Mouse (Mus musculus): ENCODE measurements around the gene Mndal. TPM values are rescaled to one million over a fixed set of nuclear protein-coding genes. Genes with fewer than 3 reads are reported as not detected.
"Not testable (repeated sequence)": the region's sequence is repeated elsewhere in the genome, so short reads cannot be mapped to it uniquely, and the experiment has no call there.

Mndal gene
- polyA plus RNA-seq, 1 experiment from 2014 or later = 0.93 TPM

DNA sequence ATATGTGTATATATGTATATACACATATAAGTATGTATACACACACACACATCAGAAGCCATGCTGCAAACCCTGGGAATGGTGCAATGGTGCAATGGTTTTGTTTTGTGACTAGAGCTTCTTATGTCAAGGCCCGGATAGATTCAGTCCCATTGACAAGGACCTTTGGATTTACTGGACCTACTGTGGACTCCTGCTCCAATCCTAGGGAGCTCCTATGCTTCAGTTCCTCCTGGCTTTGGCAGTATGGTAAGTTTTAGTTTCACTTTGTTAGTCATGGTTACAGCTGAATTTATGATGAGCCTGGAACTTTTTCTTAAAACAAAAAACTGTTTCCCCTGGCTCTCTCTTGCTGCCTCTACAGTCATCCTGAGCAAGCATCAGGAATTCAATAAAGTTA lies 65.2 kb downstream of the Mndal start:
- not testable (repeated sequence) for H3K9me3 ChIP-seq (ENCODE audit: control insufficient read depth, low read length); DNase-seq (ENCODE audit: low spot score); H3K4me2 ChIP-seq (replicated peaks; ENCODE audit: low read depth, low read length); H3K9ac ChIP-seq (ENCODE audit: low read depth, low read length); H3K36me3 ChIP-seq (ENCODE audit: control insufficient read depth, insufficient read depth, low read length); H3K4me3 ChIP-seq (ENCODE audit: low read depth, low read length); H3K27ac ChIP-seq (ENCODE audit: low read depth, low read length); H3K27me3 ChIP-seq (ENCODE audit: control insufficient read depth, insufficient read depth, low read length); H3K4me1 ChIP-seq (replicated peaks; ENCODE audit: control insufficient read depth, insufficient read depth, low read length); ATAC-seq (ENCODE audit: low FRiP score)
- WGBS = 88% methylated on average over 1 of the region's 1 CpGs

DNA sequence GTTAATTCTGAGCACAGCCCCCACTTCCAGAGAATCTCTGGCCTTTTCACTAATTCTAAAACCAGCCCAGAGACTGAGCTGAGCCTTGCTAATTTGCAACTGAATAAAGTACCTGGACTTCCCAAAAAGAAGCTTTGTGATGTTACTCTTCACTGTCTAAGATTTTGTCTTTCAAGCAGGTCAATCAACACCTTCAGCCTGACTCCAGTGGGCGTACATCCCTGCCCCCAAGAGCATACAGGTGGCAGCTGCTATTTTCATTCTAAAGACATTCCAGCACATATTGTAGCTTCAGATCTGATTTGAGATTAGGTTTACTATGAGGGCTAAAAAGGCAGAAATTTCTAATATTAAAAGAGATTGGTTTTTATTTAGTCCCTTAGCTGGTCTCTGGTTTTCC lies 73.7 kb downstream of the Mndal start:
- 59% methylated on average over 1 of the region's 1 CpGs for WGBS
- H3K4me1 ChIP-seq (replicated peaks; ENCODE audit: control insufficient read depth, insufficient read depth, low read length); H3K4me2 ChIP-seq (replicated peaks; ENCODE audit: low read depth, low read length); H3K36me3 ChIP-seq (ENCODE audit: control insufficient read depth, insufficient read depth, low read length); H3K27me3 ChIP-seq (ENCODE audit: control insufficient read depth, insufficient read depth, low read length); H3K4me3 ChIP-seq (ENCODE audit: low read depth, low read length); H3K9me3 ChIP-seq (ENCODE audit: control insufficient read depth, low read length); ATAC-seq (ENCODE audit: low FRiP score); H3K9ac ChIP-seq (ENCODE audit: low read depth, low read length); DNase-seq (ENCODE audit: low spot score); H3K27ac ChIP-seq (ENCODE audit: low read depth, low read length): not testable (repeated sequence)

DNA sequence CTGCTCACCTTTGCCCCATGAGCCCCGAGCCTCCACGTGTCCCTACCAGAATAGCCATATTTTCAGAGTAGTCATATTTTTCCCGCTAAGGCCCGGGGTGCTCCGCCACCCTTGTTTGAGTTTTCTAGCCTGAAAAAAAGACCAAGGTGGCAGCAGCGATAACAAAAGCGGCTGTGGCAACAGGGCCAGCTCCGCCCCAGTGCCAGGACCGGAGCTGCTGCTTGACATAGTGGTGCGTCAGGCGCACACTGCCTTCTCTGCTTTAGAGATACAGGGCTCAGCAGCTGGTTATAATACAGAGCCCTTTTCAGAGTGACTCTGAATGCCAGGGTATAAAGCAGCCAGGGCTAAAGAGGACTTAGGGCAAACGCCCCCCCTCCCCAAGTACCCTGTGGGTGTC lies 75.8 kb downstream of the Mndal start:
- H3K4me1 ChIP-seq (replicated peaks; ENCODE audit: control insufficient read depth, insufficient read depth, low read length) = no peaks in the 10 kb centered on the region
- H3K36me3 ChIP-seq (ENCODE audit: control insufficient read depth, insufficient read depth, low read length) = no peaks in the 10 kb centered on the region
- no peak for DNase-seq (ENCODE audit: low spot score)
- no peak overlapping the region for H3K4me2 ChIP-seq (replicated peaks; ENCODE audit: low read depth, low read length)
- H3K9ac ChIP-seq (ENCODE audit: low read depth, low read length) = no peak overlapping the region
- no peak overlapping the region for H3K27ac ChIP-seq (ENCODE audit: low read depth, low read length)
- no peak for ATAC-seq (ENCODE audit: low FRiP score)
- H3K9me3 ChIP-seq (ENCODE audit: control insufficient read depth, low read length) = no peaks in the 10 kb centered on the region
- H3K27me3 ChIP-seq (ENCODE audit: control insufficient read depth, insufficient read depth, low read length) = no peaks in the 10 kb centered on the region
- 84% methylated on average over 12 of the region's 12 CpGs for WGBS
- no peak overlapping the region for H3K4me3 ChIP-seq (ENCODE audit: low read depth, low read length)

DNA sequence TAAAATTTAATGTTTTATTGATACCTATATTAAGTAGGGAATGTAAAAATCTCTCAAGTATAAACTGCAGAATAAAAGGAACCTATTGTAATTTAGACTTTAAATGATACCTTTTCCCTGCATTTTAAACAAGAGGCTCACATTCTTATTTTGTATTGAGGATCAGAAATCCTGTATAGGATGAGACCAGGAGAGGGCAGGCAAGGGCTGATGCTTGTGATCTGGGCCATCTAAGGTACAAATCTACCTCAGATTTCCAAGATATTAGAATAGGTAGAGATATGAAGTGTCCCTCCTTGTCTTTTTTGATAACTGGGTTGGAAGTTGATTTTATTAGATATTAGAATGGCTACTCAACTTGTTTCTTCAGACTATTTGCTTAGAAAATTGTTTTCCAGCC lies 88.6 kb downstream of the Mndal start:
- not testable (repeated sequence) for H3K9me3 ChIP-seq (ENCODE audit: control insufficient read depth, low read length); H3K4me1 ChIP-seq (replicated peaks; ENCODE audit: control insufficient read depth, insufficient read depth, low read length); H3K4me3 ChIP-seq (ENCODE audit: low read depth, low read length); H3K27me3 ChIP-seq (ENCODE audit: control insufficient read depth, insufficient read depth, low read length); H3K9ac ChIP-seq (ENCODE audit: low read depth, low read length); H3K27ac ChIP-seq (ENCODE audit: low read depth, low read length); ATAC-seq (ENCODE audit: low FRiP score); DNase-seq (ENCODE audit: low spot score); H3K4me2 ChIP-seq (replicated peaks; ENCODE audit: low read depth, low read length); H3K36me3 ChIP-seq (ENCODE audit: control insufficient read depth, insufficient read depth, low read length)

- H3K36me3 ChIP-seq (ENCODE audit: control insufficient read depth, insufficient read depth, low read length); H3K4me3 ChIP-seq (ENCODE audit: low read depth, low read length); H3K9ac ChIP-seq (ENCODE audit: low read depth, low read length); H3K4me1 ChIP-seq (replicated peaks; ENCODE audit: control insufficient read depth, insufficient read depth, low read length); H3K27ac ChIP-seq (ENCODE audit: low read depth, low read length); H3K4me2 ChIP-seq (replicated peaks; ENCODE audit: low read depth, low read length); H3K9me3 ChIP-seq (ENCODE audit: control insufficient read depth, low read length); H3K27me3 ChIP-seq (ENCODE audit: control insufficient read depth, insufficient read depth, low read length): not testable (repeated sequence)
- DNase-seq (ENCODE audit: low spot score) (peak; percentile 2), ATAC-seq (ENCODE audit: low FRiP score) (peak; percentile 70)
- 69% methylated on average over 4 of the region's 4 CpGs for WGBS
Observed at GRCm38 (mm10) chr1:173852853-173853252, 89.4 kb downstream of the Mndal start.

GRCm38 (mm10) chr1:173846193-173846592 lies 96.1 kb downstream of the Mndal start:
- H3K4me1 ChIP-seq (replicated peaks; ENCODE audit: control insufficient read depth, insufficient read depth, low read length); H3K9me3 ChIP-seq (ENCODE audit: control insufficient read depth, low read length); H3K27me3 ChIP-seq (ENCODE audit: control insufficient read depth, insufficient read depth, low read length); H3K27ac ChIP-seq (ENCODE audit: low read depth, low read length); DNase-seq (ENCODE audit: low spot score); H3K4me2 ChIP-seq (replicated peaks; ENCODE audit: low read depth, low read length); ATAC-seq (ENCODE audit: low FRiP score); H3K4me3 ChIP-seq (ENCODE audit: low read depth, low read length); H3K9ac ChIP-seq (ENCODE audit: low read depth, low read length); H3K36me3 ChIP-seq (ENCODE audit: control insufficient read depth, insufficient read depth, low read length): not testable (repeated sequence)
- WGBS = 86% methylated on average over 4 of the region's 4 CpGs

GRCm38 (mm10) chr1:173844754-173845153 lies 97.5 kb downstream of the Mndal start:
- H3K4me1 ChIP-seq (replicated peaks; ENCODE audit: control insufficient read depth, insufficient read depth, low read length) = no peaks in the 10 kb centered on the region
- ATAC-seq (ENCODE audit: low FRiP score) = no peak
- no peaks in the 10 kb centered on the region for H3K36me3 ChIP-seq (ENCODE audit: control insufficient read depth, insufficient read depth, low read length)
- no peak overlapping the region for H3K9ac ChIP-seq (ENCODE audit: low read depth, low read length)
- 82% methylated on average over 1 of the region's 1 CpGs for WGBS
- no peaks in the 10 kb centered on the region for H3K9me3 ChIP-seq (ENCODE audit: control insufficient read depth, low read length)
- no peaks in the 10 kb centered on the region for H3K27me3 ChIP-seq (ENCODE audit: control insufficient read depth, insufficient read depth, low read length)
- no peak overlapping the region for H3K27ac ChIP-seq (ENCODE audit: low read depth, low read length)
- no peak for DNase-seq (ENCODE audit: low spot score)
- no peak overlapping the region for H3K4me2 ChIP-seq (replicated peaks; ENCODE audit: low read depth, low read length)
- H3K4me3 ChIP-seq (ENCODE audit: low read depth, low read length) = no peak overlapping the region

DNA sequence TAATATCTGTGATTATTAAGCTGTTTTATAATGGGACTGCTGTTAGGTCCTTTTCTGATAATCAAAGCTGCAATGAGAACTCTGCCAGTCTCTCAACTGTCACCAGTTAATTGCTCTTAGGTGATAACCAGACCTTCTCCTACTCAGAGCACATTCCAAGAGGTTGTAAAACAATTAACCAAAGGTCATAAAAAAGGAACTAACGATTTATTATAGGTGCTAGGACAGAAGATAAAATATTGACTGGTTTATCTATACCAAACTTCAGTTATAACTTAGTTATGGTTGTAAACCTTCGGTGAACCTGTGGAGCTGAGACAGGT lies 120.8 kb downstream of the Mndal start:
- not testable (repeated sequence) for H3K9ac ChIP-seq (ENCODE audit: low read depth, low read length); H3K36me3 ChIP-seq (ENCODE audit: control insufficient read depth, insufficient read depth, low read length); DNase-seq (ENCODE audit: low spot score); H3K4me1 ChIP-seq (replicated peaks; ENCODE audit: control insufficient read depth, insufficient read depth, low read length); ATAC-seq (ENCODE audit: low FRiP score); H3K9me3 ChIP-seq (ENCODE audit: control insufficient read depth, low read length); H3K4me3 ChIP-seq (ENCODE audit: low read depth, low read length); H3K27ac ChIP-seq (ENCODE audit: low read depth, low read length); H3K4me2 ChIP-seq (replicated peaks; ENCODE audit: low read depth, low read length); H3K27me3 ChIP-seq (ENCODE audit: control insufficient read depth, insufficient read depth, low read length)
- 73% methylated on average over 2 of the region's 2 CpGs for WGBS

GRCm38 (mm10) chr1:173820794-173821480 lies 121.4 kb downstream of the Mndal start:
- not testable (repeated sequence) for H3K9me3 ChIP-seq (ENCODE audit: control insufficient read depth, low read length); H3K27me3 ChIP-seq (ENCODE audit: control insufficient read depth, insufficient read depth, low read length); H3K4me1 ChIP-seq (replicated peaks; ENCODE audit: control insufficient read depth, insufficient read depth, low read length); H3K4me2 ChIP-seq (replicated peaks; ENCODE audit: low read depth, low read length); H3K9ac ChIP-seq (ENCODE audit: low read depth, low read length); H3K4me3 ChIP-seq (ENCODE audit: low read depth, low read length); ATAC-seq (ENCODE audit: low FRiP score); H3K36me3 ChIP-seq (ENCODE audit: control insufficient read depth, insufficient read depth, low read length); H3K27ac ChIP-seq (ENCODE audit: low read depth, low read length); DNase-seq (ENCODE audit: low spot score)
- 86% methylated on average over 2 of the region's 2 CpGs for WGBS
